Mouse (Mus musculus) layer of hippocampus, postnatal 14 days (tissue): Measurements from ENCODE around the gene Slco1b2. TPM values are rescaled to one million over a fixed set of nuclear protein-coding genes. Genes with fewer than 3 reads are reported as not detected.
"Not testable (repeated sequence)": the region's sequence is repeated elsewhere in the genome, so short reads cannot be mapped to it uniquely, and the experiment has no call there.

Experiments used
- DNase-seq, 2 experiments: peaks; one replicate each; pipeline ENCODE4 v3.0.0; 2021 to 2022; ENCODE audit warnings: low spot score in 2 of 2, mixed read lengths in 1 of 2
- long read RNA-seq, 2 experiments: library from polyadenylated mRNA; stranded (forward); transcript quantifications; one replicate each; pipeline ENCODE4 v2.0.0; 2021
- total RNA-seq, 2 experiments: library from RNA; stranded (reverse); gene quantifications; 2 replicates each; pipeline ENCODE4 v1.2.3; 2021

The Slco1b2 gene
- total RNA-seq, result under 1 TPM in 1 of 2 experiments, not detected in 1; 0.35 TPM
- long read RNA-seq, experiment 1, result 0 reads
- long read RNA-seq, experiment 2, result 0 reads

- DNase-seq, result no peak
These were observed at the start of gene Slco1b2 for GRCm38 (mm10) chr6:141629291-141629690. Slco1b2 (plus strand) TSS chr6:141629518.

- no peak for DNase-seq
These were observed 44.4 kb upstream of the Slco1b2 start for GRCm38 (mm10) chr6:141584791-141585403.

- no peak for DNase-seq
These were observed 39.3 kb upstream of the Slco1b2 start for GRCm38 (mm10) chr6:141590002-141590401.

- not testable (repeated sequence) for DNase-seq
These were observed 38.6 kb upstream of the Slco1b2 start for GRCm38 (mm10) chr6:141590598-141591200.

- DNase-seq, result no peak
These were observed 33.2 kb upstream of the Slco1b2 start for GRCm38 (mm10) chr6:141596081-141596480.

- no peak for DNase-seq
These were observed 32.3 kb upstream of the Slco1b2 start for GRCm38 (mm10) chr6:141597037-141597436.

- no peak for DNase-seq
These were observed 28.4 kb upstream of the Slco1b2 start for GRCm38 (mm10) chr6:141600940-141601339.

GRCm38 (mm10) chr6:141610702-141611260 is 18.5 kb upstream of the Slco1b2 start:
- no peak for DNase-seq

- DNase-seq, result no peak
These were observed 15.3 kb upstream of the Slco1b2 start for GRCm38 (mm10) chr6:141614017-141614416.

- no peak for DNase-seq
These were observed 14.0 kb upstream of the Slco1b2 start for GRCm38 (mm10) chr6:141615348-141615747.

- DNase-seq, result no peak
These were observed 3.6 kb downstream of the Slco1b2 start for GRCm38 (mm10) chr6:141632935-141633334.

GRCm38 (mm10) chr6:141635250-141635649 is 5.9 kb downstream of the Slco1b2 start:
- DNase-seq, result no peak

- no peak for DNase-seq
These were observed 11.3 kb downstream of the Slco1b2 start for GRCm38 (mm10) chr6:141640639-141641038.

- peak; percentile 11 to 60 for DNase-seq
These were observed 57.7 kb downstream of the Slco1b2 start for GRCm38 (mm10) chr6:141687008-141687407.

- DNase-seq, result no peak
These were observed 61.9 kb downstream of the Slco1b2 start for GRCm38 (mm10) chr6:141691246-141691645.

Other genes starting within 250 kb of the Slco1b2 start
- gene Slco1c1, start 105.2 kb upstream of the Slco1b2 start, total RNA-seq, result 10 to 100 TPM; 73.5 to 90.5 TPM
- not detected for gene Gm5724, start 144.3 kb downstream of the Slco1b2 start, total RNA-seq
- 10 to 100 TPM; 38.6 to 44.3 TPM for gene Slco1a4, start 226.7 kb downstream of the Slco1b2 start, total RNA-seq